Mouse (Mus musculus): ENCODE measurements around the gene Tmem100.

Tmem100 gene

DNA sequence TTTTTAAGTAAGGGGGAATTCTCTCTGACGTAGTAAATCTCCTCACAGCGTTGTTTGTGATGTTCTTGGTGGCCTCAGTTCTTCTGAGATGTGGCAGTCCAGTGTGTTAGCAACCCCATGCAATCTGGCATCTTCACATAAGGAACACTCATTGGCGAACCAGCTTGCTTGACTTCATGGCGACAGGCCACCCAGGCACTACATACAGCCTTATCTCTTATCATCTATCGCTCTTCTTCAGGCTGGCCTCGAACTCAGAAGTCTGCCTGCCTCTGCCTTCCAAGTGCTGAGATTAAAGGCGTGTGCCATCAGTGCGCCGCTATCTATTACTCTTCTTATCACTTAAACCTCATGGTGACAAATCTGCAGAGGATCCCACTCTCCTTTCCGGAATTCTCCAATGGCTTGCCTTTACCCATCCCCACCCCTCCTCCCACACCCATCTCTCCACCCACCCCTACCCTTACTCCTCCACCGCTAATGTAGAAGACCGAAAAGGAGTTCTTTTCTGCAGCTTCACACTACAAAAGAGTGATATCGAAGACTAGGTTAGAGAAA lies at the start of gene Tmem100:
TSS of gene Tmem100 (plus strand) at position 508 of the 558 bp plus-strand sequence.
- DNase-seq: peak in 1 of 2 experiments; percentile 33

DNA sequence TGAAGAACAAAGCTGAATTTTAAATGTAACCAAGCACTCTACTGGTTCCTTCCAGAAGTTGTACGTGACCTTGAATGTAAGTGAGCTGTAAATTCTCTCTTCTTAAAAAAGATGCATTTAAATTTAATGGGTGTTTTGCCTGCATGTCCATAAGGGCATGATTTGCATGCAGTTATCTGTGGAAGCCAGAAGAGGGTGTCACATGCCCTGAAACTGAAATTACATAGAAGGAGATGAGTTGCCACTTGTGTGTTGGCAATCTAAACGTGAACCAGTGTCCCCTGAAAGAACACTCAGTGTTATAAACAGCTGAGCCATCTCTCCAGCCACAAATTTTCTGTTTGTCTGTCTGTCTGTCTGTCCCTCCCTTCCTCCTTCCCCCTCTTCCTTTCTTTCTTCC lies 47.2 kb upstream of the Tmem100 start:
- DNase-seq: no peak

DNA sequence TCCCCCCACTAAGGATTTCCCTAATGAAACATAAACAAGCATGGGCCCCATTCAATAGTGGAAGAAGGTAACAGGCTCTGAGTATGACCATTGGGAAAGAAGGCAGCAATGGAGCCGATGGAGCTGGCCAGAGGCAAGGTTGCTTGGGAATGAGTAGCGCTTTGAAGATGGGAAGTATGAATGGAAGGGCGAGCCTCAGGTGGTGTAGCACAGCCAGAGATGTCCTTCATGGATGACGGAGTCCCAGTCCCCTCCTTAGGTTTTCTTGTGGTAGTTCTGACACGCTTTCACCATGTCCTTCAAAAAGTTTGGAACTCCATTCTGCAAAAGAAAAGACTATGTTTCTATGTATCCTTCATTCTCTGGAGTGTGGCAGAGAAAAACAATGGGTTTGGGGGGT lies 45.7 kb upstream of the Tmem100 start:
- no peak for DNase-seq

DNA sequence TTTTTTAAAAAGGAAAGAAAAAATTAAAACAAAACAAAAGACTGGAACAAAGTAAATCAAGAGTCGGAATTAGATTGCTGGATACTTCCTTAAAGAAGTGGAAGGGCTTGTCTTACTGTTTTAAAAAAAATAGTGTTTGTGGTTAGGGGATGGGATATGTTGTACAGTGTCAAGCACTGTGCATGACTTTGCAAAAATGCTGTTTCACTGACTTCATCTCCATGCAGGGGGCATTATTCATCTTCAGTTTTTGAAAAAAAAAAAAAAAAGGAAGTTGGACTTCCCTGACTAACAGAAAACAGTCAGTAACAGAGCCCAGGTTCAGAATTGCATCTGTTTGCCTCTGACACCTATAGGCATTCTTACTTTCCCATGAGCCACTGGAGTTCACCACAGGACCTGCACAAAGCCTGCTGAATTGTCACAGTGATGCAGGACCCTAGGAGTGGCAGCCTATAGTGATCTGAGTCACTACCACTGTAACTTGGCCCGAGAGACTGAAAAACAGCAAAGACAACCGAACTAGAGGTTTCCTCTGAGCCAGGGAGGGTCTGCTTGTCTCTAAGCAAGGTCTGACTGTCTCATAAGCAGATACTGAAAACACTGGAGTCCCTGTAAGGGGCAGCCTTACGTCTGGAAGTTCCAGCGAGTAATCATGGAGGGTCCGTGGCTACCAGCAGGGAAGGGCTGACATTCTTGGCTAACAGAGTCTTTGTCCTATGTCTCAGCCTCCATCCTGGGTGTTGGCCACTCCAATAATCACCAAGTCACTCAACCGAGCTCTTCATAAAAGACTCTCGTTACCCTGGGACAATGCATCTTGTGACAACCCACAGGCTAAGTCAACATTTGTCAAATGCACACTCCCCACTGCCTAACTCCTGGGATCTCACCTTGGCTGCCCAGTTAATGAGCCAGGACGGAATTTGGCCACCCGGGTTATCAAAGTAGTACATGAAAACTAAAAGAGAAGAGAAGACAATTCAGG lies 44.7 kb upstream of the Tmem100 start:
- DNase-seq: no peak

DNA sequence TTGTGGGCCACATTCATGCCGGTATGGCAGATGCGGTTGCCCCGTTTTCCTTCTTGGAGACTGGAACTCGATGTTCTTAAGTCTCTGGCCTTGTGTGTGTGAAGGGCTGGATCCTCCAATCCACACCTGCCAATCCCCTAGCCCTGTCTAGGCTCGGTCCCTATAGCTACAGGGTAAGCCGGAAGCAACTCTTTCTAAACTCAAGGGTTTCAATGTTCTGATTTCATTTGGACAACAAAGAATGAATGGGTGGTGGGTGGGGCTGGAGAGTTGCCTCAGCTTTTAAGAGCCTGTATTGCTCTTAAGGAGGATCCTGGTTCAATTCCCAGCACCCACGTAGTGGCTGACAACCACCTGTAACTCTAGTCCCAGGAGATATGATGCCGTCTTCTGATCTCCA lies 43.6 kb upstream of the Tmem100 start:
- no peak for DNase-seq

DNA sequence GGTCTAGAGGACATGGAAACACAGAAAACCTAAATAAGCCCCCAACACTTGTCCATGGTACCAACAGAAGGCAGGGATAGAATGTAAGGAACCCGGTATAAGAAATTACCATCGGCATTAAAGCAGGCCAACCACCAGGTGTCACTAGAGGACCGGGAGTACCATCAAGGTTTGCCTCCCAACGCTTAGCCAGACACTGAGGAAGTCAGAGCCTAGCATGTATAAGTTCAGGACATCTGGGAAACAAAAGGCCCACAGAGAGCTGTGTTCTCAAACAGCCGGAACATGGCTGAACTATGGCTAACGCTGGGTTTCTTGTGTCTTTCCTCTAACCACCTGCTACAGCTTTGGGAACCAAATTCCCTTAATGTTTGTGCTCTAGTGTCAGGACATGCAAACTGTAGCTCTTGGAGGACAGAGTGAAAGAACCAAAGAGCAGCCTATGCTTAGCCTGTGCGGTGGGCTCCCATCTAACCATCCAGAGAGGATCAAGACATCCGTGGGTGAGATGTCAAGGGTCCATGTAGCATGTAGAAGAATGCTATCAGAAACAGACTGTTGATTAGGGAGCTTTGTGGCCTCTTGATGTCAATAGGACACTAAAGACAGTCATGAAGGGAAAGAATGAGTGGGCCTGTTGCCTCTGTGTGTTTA lies 41.1 kb upstream of the Tmem100 start:
- DNase-seq: peak; percentile 62 to 84

DNA sequence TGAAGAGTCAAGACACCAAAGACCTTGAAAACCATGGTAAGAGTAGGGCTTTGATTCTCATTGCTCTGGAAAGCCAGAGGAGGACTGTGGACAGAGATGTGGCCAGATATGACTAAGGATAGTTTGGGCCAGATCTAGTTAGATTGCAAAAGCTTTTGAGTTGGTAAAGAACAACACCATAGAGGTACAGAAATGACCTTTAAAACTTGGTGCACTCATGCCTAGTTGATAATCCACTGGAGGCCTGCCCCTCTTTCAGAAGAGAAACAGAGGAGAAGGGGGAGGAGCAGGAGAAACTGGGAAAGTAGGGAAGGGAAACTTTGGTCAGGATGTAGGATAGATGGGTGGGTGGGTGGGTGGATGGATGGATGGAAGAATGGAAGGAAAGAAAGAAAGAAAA lies 38.5 kb upstream of the Tmem100 start:
- no peak for DNase-seq

DNA sequence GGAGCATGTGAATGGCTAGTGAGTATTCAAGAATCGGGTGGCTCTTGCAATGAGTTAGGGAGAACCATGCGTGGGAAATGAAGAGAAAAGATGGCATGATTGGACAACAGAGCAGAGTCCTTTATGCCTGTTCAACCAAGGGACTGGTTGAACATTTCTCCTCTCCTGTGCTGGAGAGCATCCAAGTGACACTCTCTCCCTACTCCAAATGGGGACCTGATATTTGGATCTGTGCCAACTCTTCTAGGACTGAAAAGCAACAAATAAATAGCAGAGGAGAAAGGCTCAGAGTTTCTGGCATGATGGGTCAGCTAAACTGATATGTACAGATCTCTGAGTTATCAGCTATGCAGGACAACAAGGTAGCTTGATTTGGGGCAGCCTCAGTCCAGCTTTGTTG lies 35.4 kb upstream of the Tmem100 start:
- DNase-seq: no peak

DNA sequence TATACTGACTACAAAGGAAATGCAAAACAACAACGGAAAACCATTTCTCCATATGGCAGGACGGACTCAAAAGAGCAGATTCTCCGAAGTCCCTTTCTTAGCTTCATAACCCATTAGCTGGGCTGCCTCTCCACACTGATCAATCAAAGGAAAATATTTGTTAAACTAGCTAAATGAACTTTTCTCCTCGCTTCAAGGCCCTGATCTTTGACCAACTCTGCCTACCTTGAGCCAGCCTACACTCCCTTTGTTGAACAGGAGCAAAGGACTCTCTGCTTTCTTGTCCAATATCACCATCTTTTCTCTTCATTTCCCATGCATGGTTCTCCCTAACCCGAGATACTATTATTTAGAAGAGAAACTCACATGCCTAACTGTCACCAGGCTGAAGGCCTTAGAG lies 34.6 kb upstream of the Tmem100 start:
- DNase-seq: no peak

DNA sequence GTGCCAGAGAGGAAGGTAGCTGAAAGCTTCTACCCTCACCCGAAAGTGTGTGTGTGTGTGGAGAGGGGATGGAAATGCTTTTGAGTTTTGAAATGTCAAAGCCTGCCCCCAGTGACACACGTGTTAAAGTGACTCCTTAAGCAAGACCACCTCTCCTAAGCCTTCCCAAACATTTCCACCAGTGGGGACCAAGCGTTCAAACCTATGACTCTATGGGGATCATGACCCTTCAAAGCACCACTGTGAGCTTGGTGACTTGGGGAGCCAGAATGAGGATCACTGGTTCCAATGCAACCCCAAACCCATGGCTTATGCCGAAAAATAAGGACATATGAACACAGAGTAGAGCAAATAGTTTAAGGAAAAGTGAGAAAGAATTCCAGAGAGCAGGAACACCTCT lies 33.7 kb upstream of the Tmem100 start:
- no peak for DNase-seq

DNA sequence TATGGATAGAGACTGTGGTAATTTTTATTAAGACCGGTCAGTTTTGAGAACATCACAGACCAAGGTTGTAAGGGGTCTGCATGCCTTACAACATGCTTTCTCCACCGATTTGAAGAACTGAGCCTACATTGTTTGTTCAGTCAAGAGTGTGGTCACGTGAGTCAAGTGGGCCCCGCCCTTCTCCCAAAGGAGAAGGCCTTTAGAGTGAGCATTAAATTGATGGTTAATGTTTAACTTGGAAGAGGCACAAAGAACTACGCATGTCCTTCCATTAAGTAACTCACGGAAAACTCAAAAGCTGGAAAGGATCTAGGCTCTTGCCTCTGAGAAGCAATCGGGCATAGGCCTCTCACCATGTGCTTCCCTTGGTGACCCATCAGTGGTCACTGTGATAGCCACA lies 33.3 kb upstream of the Tmem100 start:
- peak; percentile 40 to 66 for DNase-seq

DNA sequence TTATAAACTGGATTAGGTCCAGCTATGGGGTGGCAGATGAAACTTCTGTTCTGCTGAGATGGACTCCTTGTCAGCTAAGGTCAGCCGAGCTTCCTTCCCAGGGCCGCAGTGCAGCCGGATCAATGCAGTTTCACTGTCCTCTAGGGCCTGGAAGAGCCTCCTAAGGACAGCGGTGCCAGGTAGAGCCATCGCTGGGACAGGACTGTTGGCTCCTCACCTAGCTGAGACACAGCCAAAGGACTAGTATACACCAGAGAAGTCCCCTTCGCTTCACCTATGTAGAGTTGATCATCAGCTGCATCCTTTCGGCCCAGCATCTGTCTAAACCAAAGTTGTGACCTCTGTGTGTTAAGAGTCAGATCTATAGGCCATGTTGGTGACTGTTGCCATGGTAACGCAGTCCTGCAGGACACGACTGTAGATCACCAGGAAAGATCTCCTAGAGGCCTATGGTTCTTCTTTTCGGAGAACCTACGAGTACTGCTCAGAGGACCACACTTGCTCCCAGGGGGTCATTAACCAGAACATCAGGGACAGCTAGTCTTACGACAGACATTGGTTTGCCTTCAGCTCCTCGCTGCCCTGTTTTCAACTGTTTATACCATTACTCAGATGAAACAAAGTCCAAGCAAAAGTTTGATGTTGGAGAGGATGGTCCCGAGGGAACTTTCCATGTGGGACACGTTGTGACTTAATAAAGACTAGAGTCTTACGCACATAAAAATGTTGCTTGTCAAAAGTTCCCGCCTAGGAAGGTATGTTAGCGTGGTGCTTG lies 31.0 kb upstream of the Tmem100 start:
- no peak for DNase-seq

DNA sequence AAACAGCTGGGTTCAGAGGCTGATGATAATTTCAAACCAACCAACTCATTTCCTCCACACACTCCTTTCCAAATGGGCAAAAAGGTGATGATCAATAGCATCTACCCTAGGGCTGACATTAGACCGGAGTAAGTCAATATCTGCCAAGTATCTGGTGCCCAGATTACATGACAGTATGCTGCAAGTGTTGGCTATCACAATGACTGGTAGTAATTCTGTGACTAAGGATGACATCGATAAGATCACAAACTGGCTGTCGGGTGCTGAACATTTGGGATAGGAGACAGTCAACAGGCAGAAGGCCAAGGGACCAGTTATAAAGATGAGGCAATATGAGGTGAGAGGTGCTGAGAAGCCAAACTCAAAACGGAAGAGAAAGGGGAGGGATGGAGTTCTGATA lies 29.5 kb upstream of the Tmem100 start:
- no peak for DNase-seq

DNA sequence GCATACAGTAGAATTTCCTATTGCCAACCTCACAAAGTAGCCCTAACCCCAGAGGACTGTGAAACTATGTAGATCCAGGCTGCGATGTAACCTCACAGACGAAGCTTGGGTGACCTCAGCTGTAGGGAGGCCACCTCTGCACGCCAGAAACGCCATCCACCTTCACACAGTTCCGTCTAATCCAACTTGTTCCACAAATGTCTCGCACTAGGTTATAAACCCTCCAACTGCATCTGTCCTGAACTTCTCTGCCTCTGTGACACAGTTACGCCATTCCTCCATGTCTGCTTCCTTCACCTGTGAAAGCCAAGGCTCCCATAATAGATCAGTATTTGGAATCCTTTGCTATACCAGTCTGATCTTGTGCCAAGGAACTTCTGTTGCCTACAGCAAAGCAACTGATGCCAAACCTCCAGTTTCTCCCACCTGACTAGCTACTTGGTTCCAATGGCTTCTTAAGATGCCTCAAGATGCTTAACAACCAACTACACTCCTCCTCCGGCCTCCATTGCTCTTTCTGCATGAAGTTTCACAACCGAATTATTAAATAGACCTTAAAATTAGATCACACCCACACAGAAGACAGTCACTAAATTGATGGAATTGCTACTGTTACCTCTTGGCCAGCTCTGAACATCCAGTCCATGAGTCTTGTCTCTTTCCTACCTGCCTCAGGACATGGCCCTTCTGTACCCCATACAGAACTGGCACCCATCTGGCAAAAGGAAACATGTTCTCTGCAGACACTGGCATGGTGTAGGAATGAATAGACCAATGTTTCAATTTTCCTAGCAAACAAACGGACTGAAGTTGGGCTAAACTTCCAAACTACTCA lies 28.5 kb upstream of the Tmem100 start:
- no peak for DNase-seq

DNA sequence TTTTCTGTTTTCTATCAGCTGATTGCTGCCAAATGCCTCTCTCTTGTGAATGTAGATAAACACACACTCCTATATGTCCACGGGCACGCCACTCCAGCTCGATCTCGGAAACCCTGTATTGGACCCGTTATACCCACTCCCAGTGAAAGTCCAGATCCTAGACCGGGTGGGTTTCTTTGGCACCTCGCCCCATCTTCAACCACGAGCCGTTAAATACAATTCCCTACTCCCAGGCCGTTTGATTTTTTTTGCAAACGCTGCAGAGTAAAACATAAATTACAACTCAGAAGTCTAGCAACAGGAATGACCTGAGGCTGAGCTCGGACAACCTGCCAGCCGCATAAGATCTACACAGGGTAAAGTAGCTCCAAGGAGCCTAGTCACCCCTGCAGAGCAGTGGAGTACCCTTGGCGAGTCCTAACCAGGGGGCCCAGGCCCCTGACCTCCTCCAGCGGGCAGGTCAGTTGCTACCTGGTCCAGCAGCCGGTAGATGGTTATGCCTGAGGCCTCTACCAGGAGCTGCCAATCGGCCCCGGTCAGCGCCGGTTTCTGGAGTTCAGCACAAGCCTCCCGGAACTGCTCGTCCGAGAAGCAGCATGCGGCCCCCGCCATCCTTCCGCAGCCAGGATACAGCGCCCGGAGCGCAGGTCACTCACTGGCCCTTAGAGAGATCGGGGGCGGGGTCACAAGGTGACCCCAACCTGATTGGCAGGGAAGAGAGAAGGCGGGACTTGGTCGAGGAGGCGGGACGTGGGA lies 27.7 kb upstream of the Tmem100 start, which contains the start of gene Pctp:
TSS of gene Pctp (minus strand) at position 664 of the 756 bp plus-strand sequence.
- DNase-seq: peak; percentile 89 to 92

DNA sequence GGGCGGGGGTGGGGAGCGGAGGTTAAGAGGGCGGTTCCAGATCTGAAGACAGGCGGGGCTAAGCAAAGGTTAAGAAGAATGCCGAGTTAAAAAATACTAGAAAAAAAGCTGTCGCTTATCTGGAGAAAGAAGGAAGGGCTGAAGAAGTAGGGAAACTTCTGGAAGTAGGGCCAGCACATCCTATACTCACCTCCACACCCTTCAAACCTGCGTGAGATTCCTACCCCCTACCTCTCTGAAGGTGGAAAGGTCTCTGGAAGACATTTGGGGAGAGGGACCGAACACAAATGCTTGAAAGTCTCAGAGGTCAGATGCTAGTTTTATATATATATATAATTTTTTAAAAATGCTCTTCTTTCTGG lies 27.2 kb upstream of the Tmem100 start:
- DNase-seq: no peak

DNA sequence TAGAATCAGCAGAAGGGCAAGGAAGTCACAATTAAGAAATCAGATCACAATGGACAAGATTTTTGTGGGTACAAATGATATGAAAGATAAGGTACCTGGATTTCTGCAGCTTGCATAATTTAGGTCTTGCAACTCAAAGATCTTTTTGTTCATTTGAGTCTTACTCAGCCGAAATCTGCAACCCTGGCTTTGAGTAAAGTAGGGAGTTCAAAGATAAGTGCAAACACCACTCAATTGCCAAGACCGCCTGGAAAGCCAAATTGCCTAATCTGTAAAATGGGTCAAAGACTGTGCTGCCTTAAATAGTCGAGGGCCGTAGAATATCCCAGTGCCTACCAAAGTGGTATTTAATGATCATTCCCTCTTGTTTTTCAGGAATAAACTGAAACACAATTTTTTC lies 26.8 kb upstream of the Tmem100 start:
- DNase-seq: no peak

DNA sequence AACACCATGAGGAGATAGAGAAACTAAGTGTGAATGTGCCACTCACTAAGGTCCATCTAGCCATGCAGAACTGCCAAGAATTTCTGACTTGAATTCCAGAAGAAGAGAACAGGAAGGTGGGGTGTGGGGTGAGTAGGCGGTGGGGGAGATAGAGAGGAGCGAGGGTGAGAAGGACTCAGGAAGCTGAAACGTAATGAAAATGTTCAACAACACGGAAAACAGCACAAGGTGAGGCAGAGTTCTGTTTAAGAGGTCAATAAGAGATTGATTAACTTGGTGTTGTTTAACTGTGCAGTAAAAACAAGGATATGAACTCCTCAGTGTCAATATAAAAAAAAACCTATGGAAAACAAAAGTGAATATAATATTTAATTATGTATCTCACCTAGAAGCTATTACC lies 24.0 kb upstream of the Tmem100 start:
- no peak for DNase-seq

DNA sequence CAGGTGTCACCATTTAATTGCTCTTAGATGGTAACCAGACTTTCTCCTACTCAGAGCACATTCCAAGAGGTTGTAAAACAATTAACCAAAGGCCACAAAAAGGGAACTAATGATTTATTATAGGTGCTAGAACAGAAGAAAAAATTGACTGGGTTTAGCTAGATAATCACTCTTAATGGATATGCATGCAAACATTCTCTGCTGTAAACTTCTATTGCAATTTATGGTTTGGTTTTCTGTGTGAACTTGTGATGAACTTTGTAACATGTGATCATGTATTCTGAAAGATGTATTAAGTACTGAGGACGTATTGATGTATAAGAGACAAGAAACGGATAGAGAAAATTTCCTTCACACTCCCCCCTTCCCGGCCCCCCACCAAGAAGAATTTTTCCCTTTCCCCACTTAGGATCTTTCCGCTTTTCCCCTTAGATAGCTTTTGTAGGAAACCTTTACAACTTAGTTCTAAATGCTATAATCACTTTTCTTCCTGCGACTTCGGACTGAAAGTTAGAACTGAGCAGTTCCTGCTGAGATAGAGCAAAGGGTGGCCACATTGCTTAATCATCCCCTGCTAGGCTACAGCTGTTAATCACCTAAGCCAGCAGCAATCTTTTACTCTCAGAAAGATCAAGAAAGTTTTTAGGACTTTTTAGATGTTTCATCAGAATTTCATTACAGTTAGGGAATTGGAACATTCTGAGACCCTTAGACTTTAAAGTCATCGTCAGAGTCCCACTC lies 22.2 kb upstream of the Tmem100 start:
- DNase-seq: no peak

DNA sequence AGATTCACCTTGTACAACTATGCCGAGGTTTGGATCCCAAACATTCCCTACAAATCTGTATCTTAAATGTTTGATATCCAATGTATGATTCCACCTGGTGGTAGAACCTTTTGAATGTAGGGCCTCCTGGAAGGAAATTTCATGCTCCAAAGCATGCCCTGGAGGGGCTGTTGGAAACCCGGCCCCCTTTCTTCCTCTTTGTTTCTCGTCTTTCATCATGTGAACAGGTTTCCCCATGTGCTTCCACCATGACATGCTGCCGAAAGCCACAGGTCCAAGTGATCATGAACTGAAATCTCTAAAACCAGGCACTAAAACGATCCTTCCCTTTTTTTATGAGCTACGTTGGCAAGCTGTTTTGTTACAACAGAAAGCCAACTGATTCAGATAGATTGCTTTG lies 16.5 kb upstream of the Tmem100 start:
- DNase-seq: no peak

DNA sequence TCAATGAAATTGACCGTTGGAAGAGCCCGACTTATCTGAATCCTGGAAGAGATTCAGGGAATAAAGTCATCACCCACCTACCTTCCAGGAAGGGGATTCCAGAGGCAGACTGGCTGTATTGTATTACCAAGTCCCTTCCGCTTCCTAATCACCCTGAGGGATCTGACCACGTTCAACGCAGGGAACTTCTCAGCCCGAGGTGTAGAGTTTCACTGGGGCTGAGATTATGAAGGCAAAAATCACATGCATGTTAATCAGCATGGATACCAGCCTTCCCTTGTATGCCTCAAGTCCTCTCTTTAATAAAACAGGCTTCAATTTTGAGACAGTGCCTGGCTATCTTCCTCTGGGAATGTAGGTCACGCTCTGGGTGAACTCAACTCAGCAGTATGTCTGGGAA lies 14.9 kb upstream of the Tmem100 start:
- DNase-seq: no peak

All from lung, postnatal 4 days (tissue).